Mouse (Mus musculus) stomach, postnatal 0 days (tissue): ENCODE results near the gene Pxn.

Source experiments
- CTCF ChIP-seq: IDR thresholded peaks from 2 replicates; pipeline ENCODE4 v1.5.1; 2016; ENCODE audit warnings: antibody characterized with exemption, low read depth, mild to moderate bottlenecking, moderate library complexity
- EP300 ChIP-seq: optimal IDR thresholded peaks from 2 replicates; pipeline ENCODE3; 2016; ENCODE audit warnings: antibody characterized with exemption

- TF ChIP-seq CTCF, result no peak
- TF ChIP-seq EP300, result no peak
Measured at GRCm38 (mm10) chr5:115493441-115493840, 13.0 kb upstream of the Pxn start.
